Mouse (Mus musculus) urinary bladder, postnatal 36 days (tissue): ENCODE results near the gene Rfx7.
"Not testable (repeated sequence)": the region's sequence is repeated elsewhere in the genome, so short reads cannot be mapped to it uniquely, and the experiment has no call there.

Source experiments
- DNase-seq, 2 experiments: peaks; one replicate each; pipeline ENCODE4 v3.0.0; 2022; ENCODE audit warnings: low spot score in 2 of 2, mixed read lengths in 1 of 2

Gene Rfx7

DNA sequence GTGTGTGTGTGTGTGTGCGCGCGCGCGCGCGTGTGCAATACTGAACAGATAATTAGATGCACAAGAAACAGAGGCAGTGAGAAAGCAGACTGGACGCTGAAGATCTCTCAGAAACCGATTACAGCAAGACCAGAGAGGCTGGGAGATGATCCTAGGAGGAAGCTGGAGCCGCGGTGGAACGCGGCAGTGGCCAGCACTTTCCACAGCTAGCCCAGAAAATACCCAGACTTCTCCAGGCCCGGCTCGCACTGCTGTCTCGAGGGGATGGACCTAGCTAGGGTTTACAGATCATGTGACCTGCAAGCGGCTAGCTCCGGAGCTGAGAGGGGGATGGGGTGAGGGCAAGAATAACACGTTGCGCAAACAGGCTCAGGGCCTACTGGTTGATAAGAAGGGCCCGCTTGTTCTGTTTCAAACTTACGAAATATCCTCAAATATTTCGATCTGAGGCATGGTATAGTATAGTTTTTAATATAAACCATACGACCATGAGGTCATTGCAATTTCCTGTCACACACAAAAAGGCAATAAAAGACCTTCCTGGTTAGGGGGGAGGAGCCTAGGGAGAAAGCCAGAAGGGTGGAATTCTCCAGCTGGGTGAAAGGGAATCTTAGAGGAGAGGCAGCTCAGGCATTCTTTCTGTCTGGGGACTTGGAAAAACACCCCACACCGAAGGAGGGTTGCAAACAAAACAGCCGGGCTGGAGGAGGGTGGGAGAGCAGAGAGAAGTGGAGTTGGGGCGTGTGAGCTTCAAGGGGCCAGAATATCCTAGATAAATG, 108.0 kb downstream of the Rfx7 start:
- peak; percentile 81 to 90 for DNase-seq

DNA sequence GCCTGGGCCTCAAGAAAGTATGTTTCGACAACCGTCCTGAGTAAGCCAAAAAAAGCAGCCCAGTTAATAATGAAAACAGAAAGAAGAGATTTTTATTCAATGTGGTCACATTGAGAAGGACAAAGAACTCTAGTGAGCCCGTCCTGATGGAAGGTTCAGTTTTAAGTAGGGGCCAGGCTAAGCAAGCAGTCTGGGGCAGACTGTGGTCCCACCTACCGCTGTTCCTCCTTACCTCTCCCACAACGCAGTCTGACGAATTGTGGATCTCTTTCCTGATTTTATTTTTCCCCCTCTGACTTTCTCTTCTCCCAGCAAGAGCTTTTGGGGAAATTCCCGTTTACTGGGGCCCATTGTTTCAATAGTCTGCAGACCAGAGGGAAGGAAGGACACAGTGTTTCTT, 108.6 kb downstream of the Rfx7 start:
- DNase-seq, result no peak

DNA sequence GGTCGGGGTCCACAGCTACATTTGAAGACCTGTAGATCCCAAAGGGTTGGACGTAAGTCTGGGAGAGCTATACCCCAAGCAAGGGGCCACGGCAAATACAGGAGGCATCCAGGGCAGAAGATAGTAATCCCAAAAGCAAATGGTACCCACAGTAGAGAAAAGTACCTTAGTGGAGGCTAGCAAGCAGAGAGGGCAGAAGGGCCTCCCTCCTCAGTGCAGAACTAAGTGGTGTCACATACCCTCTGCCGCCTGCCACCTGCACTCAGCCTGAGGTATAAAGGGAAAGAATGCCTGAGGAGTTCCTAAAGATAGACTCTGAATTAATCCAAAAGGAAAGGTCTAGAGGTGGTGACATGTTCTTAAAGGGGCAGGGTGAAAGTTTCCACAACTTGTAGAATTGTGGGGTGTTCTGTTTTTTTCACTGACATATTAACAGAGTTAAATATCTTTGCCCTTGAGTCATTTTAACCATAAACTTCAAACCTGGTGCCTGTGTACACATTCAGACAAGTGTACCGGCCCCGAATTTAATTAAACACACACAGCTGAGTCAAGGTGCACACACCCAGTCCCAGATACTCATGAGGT, 109.1 kb downstream of the Rfx7 start:
- no peak for DNase-seq

DNA sequence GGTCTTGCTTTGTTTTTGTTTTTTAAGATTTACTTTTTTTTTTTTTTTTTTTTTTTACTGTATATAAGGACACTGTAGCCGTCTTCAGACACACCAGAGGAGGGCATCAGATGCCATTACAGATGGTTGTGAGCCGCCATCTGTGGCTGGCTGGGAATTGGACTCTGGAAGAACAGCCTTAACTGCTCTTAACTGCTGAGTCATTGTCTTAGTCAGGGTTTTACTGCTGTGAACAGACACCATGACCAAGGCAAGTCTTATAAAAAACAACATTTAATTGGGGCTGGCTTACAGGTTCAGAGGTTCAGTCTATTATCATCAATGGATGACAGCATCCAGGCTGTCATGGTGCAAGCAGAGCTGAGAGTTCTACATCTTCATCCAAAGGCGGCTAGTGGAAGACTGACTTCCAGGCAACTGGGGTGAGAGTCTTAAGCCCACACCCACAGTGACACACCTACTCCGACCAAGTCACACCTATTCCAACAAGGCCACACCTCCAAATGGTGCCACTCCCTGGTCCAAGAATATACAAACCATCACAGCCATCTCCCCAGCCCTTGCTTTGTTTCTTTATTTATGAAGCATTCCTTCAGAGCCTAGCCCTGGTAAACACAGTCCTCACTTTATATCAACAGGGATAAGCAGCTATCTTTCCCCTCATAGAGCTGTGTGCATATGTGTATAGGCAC, 110.9 kb downstream of the Rfx7 start:
- DNase-seq, result not testable (repeated sequence)

DNA sequence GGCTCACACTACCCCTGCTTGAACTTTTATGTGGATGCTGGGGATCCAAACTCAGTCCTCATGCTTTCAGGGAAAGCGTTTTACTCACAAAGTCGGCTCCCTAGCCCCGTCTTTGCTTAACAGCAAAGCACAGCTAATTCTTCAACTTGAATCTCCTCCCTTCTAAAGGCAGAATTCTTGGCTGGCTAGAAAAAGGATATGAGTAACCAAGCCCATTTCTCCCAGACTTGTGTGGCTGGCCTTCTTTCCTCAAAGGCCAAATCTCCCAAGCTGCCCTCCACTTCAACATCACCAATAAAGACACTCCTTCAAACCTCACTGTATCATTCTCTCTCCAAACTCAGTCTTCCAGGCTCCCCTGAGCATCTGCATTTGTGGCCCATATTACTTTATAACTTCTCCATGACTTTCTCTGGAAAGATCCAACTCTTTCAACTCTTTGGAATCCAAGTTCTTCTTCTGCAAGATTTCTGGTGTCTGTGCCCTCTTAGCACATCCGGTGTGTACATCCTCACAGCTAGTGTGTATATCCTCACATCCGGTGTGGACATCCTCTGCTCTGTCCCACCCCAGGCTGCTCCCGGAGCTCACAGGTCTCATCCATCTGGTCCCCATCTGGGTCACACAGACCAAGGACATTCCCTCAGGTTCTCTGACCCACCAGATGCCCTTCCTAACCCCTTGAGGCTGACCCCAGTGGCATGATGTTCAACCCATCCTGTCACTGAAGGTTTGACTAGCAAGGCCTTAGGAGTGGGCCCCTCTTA, 111.8 kb downstream of the Rfx7 start:
- no peak for DNase-seq

DNA sequence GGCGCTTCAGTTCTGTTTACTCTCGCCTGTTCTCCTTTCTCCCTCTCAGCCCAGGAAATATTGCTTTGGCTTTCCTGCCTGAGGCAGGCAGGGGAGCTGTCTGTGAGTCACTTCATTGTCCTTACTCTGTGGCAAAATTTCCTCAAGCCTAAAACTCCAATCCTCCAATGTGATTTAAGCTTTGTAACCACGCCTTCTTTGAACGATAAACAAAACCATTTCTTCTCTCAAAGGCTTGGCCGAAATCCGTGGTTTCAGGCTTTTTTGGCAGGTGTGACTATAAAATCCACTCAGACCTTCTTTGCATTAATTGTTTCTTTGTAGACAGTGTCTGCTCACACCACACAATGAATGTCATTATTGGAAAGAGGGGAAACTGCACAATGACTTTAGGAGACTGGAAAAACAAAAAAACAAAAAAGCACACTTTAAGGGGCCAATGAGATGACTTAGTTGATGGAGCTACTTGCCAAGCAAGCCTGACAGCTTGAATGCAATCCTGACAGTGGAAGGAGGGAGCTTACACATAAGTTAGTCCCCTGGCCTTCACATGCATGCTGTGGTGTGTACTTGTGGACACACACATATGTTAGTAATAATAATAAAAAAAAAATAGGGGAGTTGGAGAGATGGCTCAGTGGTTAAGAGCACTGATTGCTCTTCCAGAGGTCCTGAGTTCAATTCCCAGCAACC, 112.5 kb downstream of the Rfx7 start:
- no peak for DNase-seq

DNA sequence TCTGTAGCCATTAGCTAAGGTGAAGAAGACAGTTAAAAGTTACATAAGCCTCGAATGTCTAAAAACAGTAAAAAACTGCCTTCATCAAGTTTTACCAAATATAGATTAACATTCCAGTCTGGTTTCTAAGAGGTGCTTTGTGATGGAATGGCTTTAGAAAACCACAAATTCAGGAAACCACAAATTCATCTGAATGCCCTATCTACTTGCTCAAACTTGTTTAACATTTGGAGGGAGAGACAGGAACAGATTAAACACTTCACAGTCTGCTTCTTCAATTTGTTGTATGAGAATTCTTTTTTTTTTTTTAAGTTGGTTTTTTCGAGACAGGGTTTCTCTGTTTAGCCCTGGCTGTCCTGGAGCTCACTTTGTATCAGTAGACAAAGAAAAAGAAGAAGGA, 117.7 kb downstream of the Rfx7 start:
- DNase-seq, result no peak

DNA sequence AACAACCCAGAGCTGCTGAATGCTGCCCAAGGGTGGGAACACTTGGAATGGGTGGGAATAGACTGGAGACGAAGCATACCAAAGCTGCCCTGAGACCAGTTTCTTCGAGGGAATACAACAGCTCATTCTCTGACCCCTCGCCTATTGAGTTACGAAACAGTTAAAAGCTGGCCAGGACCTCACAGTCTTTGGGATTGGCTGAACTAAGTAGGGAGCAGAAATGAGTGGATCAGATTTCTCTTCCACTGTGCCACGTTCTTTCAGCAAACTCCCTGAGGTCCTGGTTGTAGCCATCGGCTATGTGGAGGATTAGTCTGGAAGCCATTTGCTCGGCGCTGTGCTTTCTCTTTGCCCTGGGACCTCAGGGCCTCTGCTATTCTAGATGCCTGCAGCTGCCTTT, 120.9 kb downstream of the Rfx7 start:
- DNase-seq, result peak in 1 of 2 experiments; percentile 48

DNA sequence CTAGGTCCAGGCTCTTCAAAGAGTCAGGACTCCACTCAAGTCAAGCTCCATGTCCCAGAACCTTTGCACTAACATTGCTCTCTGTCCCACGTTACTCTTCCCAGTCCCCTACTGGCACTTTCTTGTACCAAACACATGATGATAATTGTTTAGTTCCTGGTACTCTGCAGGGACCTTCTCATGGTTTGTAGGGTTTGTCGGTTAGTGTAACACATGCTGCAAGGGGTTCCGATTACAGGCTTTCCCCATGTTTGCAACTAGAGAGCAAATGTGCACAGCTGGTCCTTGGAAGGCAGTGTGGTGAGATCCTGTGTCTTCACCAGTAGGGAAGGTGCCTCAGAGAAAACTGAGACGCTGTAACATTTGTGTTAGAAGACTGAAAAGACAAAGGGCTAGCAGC, 121.5 kb downstream of the Rfx7 start:
- DNase-seq, result no peak

DNA sequence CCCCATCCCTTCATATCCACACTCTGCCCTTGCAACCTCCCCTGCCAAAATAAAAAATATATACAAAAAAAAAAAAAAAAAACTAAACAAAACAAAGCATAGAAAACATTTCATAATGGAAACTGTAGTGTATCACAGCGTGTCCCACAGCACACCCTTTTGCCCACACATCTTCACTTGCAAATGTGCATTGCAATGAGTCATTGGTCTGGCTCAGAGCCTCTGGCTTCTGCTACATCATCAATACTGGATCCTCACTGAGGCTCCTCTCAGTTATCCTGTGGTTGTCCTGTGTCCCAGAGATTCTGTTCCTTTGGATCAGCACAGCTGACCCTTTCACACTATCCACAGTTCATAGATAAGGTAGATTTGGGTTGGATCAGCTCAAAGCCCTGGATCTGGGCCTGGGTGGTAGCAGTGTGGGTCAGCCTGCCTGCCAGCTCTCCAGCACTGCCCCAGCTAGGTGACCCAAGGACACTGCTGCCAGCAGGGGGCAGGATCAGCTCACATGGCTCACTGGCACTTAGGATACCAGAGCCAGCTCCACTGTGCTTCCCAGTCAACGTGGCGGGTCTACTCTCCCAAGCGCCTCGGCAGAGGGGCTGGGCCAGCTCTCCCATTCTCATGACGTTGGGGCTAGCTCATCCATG, 122.7 kb downstream of the Rfx7 start:
- peak in 1 of 2 experiments; percentile 74 for DNase-seq

DNA sequence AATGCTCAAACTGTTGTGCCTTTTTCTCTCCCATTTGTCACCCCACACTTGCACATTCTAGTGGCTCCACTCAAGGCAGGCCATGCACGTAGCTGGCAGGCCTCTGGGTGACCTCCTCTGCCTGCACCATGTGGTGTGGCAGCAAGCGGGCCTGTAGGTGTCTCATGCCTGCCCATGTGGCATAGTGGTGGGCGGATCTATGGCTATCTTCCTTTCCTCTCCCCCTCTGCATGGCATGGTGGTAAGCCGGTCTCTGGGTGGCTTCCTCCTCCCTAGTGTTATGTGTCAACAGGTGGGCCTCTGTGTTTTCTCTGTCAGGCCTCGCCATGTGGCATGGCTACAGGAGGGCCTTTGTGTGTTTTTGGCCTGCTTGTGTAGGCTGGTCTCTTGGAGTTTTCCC, 123.6 kb downstream of the Rfx7 start:
- no peak for DNase-seq

DNA sequence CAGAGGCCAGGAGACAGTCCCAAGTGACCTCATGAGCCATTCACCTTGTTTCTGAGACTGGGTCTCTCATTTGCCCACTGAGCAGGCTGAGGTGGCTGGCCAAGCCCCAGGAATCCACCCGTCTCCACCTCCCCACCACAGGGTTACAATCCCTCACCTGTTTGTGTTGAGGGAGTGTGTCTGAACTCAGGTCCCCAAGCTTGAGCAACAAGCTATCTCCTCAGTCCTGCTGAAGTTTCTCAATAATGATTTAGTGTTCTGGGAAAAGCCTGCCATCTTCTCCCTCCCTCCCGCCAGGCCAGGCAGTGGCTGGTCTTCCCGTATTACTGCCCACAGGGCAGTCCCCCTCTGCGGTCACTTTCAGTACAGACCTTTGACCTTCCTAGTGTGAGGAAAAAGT, 124.5 kb downstream of the Rfx7 start:
- no peak for DNase-seq

DNA sequence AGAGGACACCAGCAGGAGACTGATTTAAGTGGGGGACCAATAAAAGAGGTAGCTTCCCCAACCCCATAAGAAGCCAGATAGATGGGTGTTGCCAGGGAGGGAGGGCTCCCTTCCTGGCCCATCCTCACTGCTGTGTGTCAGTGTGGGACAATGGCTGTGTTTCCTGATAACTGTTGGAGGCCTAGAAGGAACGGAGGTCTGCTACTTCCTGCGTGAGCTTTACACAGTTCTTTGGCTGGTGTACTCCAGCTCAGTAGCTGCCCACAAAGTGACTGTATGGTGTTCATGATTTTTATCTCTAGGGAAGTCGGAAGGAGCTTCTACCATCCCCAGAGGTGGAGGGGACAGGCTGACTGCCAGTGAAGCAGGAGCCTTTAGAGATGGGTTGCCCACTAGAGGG, 124.9 kb downstream of the Rfx7 start:
- no peak for DNase-seq

DNA sequence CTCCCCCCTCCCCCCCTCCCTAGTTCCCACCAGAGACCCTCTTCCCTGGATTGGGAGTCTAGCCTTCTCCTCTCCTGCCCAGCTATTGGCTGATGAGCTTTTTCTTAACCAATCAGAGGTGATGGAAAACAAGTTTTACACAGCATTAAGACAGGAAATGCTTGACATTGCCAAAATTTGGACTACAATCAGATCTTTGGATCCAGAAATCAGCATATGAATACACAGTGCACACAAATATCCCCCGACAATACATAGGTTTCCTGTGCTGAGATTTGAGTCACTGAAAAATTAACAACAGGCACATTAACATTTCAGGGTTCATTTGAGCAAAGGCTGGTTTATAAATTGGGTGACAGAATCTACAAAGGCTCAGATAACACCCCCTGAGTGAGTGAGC, 125.7 kb downstream of the Rfx7 start:
- DNase-seq, result no peak

DNA sequence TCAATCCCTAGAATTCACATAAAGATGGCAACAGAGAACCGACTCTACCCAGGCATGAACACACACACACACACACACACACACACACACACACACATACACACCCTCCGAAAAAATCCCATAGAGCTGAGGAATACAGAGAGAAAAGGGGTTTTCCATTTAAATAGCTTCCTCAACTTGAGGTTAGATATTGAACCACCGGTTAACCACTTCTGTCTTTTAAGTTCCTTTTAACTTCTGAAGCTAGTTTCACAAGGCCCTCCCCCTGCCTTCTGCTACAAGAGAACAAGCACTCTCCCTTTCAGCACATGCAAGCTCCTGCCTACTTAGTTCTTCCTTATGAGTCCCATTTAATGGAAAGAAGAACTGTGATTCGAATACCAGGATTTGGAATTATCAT, 128.1 kb downstream of the Rfx7 start:
- DNase-seq, result no peak

DNA sequence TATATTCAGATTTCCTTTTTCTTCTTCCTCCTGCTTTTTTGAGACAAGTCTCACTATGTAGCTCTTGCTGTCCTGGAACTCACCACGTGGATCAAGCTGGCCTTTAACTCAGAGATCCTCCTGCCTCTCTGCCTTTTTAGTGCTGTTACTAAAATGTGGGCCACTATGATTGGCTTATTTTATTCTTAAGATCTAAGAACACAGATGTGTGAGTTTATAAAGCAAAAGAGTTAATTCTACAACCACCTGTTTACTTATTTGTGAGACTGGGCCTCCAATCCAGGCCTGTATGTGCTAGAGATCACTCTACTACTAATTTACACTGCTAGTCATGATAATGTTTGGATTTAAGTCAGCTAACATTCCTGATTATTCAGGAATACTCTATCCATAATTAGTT, 128.9 kb downstream of the Rfx7 start:
- DNase-seq, result no peak

DNA sequence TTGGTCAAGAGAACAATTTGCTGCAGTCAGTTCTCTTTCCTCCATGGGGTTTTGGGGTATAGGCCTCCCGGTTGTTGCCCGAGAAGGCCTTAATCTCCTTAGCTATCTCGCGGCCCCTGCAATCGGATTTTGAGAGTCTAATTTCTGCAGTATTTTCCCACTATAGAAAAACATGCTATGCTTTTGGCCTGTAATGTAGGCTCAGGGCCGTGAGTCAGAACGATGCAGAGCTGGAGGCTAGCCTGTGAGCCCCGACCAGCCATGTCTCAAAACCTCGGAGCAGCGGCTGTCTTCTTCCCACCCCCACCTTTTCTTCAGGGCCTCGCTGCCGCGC, 129.5 kb downstream of the Rfx7 start:
- no peak for DNase-seq

DNA sequence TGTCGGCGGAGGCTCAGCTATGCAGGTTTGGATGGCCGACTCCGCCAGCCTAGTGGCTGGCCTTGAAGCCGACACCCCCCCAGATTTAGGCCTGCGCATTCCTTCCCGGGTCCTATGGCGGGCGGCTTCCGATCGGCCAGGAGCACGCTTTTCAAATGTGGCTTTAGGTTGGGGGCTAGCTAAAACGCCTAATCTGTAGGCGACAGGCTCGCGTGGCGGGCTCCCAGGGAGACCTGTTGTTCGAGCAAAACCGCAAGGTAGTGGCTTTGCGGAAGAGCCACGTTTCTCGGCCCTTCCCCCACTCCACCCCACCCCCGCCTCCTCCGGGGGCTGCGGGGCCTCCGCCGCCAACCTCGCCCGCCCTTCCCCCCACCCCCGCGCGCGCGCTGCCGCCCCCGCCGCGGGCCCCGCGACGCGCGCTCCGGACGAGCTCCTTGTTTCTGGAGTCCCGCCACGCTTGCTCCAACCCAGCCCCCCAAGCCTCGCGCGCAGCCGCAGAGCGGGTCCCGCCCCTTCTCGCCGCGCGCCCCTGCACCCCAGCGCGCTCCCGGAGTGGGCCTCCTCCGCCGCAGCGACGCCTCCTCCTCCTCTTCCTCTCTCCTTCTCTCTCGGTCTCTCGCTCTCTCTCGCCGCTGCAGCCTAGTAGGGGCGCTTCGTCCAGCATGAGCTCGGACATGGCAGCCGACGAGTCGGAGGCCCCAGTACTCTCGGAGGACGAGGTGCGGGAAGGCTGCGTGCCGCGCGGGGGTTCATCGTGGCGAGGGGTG, 130.0 kb downstream of the Rfx7 start, which contains the start of gene Nedd4:
Gene Nedd4 (plus strand): TSS at position 452 of the 767 bp plus-strand sequence.
- peak; percentile 93 to 96 for DNase-seq

DNA sequence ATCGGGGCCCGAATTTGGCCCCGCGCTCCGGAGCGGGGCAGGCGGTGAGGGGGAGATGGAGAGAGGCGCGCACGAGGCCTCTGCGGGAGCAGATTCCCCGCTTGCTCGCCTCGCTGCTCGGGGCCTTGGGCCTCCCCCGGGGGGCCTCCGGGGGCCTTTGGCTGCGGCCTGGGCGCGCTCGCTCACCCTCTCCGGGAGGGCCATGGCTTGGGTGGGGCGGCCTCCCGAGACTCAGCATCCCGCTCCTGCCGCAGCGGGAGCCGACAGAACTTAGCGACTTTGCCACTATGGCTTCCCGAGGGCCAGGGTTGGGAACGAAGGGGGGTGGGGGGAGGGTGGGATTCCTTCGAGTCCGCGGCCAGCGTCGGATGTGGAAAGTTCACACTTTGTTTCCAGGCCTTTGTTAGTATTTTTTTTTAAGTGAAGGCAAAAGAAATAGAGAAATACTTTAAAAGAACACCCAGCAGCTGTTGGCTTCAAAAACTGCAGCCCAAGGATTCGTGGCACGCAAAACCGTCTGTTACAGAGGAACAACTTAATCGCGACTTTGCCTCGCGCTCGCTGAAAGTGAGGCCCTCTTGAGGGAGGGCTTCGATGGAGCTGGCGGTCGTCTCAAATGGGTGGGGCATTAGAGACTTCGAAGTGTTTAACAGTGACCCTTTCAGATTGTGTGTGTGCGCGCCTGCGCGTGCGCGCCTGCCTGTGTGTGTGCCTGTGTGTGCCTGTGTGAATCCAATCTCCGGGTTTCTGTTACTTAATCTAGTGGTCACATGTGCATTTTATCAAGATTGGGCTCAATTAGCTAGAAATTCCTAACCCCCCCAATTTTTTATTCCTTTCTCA, 130.9 kb downstream of the Rfx7 start:
- peak in 1 of 2 experiments; percentile 79 for DNase-seq

DNA sequence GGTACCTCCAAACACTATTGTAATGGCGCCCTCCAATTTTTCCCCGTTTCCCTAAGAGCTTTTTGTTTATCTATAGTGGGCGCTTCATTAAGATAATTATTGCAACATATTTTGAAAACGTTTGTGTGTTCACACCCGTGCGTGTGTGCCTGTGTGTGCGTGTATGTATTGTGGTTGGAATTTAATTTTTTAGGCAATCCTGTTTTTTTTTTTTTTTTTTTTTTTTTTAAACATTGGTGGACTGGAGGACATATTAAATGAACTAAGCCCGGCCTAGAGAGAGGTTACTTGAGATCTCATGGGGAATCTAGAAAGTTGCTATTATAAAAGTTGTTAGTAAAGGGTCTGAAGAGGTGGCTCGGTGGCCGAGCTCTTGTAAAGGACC, 131.5 kb downstream of the Rfx7 start:
- DNase-seq, result no peak
